Mouse (Mus musculus): Measurements from ENCODE around the gene Kifap3.

DNA sequence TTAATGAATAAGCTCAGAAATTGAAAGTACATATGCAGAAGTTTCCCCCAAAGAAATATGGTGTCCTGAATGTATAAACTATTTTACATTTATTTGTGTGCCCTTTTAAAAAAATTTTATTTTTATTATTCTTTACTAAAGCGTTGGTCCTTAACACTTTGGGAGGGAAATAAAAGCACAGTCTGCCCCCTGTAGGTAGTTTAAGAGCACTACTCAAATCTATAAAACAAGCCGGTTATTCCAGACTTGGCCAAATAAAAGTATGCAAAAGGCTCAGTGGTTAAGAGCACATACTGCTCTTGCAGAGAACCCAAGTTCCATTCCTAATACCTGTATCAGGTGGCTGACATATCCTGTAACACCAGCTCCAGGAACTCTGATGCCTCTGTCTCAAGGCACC is 62.9 kb downstream of the Kifap3 start:
- TF ChIP-seq CTCF (IDR thresholded peaks at IDR 0.05; ENCODE audit: low read depth), result peak; percentile 23
- no peak for TF ChIP-seq EP300 (IDR thresholded peaks at IDR 0.05; ENCODE audit: low read depth)

Measured in heart, postnatal 0 days (tissue).